ENCODE assay signal across 20 mouse cellular contexts in the genomic region with DNA sequence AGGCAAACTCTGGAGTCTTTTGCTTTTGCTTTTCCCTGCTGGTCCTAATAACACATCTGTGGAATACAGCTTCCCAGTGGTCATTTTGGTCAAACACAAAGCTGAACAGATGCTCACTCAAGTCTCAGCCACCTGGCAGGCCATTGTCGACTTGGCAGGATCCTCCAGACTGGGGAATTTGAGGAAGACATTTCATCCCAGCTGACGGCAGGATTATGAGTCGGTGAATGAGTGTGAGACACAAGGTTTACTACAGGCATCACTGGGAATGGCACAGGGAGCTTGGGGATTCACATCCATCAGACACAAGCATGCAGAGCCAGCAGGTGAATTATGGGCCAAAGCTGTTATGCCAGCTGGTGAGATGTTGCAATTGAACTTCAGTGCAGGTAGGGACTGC.
DNase-seq lines count a peak whose midpoint lies in the region; ATAC-seq lines count a peak whose summit lies in the region.
"Had no signal": no experiment of that assay in that cellular context is flagged by ENCODE, and none has a peak within 500 bp of the region (broad histone marks: within the 10 kb centered on the region; RNA-seq: fewer than 3 reads in every experiment).

No protein-coding gene starts in this region.

- no peaks in the 10 kb centered on the region for H3K36me3 ChIP-seq in hindbrain, embryonic 13.5 days
- H3K36me3 ChIP-seq in hindbrain, embryonic 11.5 days (ENCODE audit: control insufficient read depth, insufficient read depth, low read length), result no peaks in the 10 kb centered on the region
- no peaks in the 10 kb centered on the region for H3K36me3 ChIP-seq in limb, embryonic 11.5 days (ENCODE audit: control insufficient read depth, insufficient read depth, low read length)
- H3K36me3 ChIP-seq in limb, embryonic 10.5 days, result no peaks in the 10 kb centered on the region
- no peaks in the 10 kb centered on the region for H3K36me3 ChIP-seq in neural tube, embryonic 14.5 days (ENCODE audit: control insufficient read depth, insufficient read depth, low read length)
- H3K36me3 ChIP-seq in neural tube, embryonic 15.5 days, result no peaks in the 10 kb centered on the region
- H3K36me3 ChIP-seq: embryonic facial prominence, embryonic 12.5 days; forebrain, embryonic 15.5 days; G1E; heart, embryonic 13.5 days had no signal

- H3K27me3 ChIP-seq in hindbrain, embryonic 13.5 days, result no peaks in the 10 kb centered on the region
- no peaks in the 10 kb centered on the region for H3K27me3 ChIP-seq in hindbrain, embryonic 11.5 days (ENCODE audit: control insufficient read depth, insufficient read depth, low read length)
- no peaks in the 10 kb centered on the region for H3K27me3 ChIP-seq in limb, embryonic 11.5 days (ENCODE audit: control insufficient read depth, insufficient read depth, low read length)
- no peaks in the 10 kb centered on the region for H3K27me3 ChIP-seq in limb, embryonic 10.5 days (ENCODE audit: low read depth, poor library complexity, severe bottlenecking)
- no peaks in the 10 kb centered on the region for H3K27me3 ChIP-seq in neural tube, embryonic 14.5 days (ENCODE audit: control insufficient read depth, insufficient read depth, low read length)
- no peaks in the 10 kb centered on the region for H3K27me3 ChIP-seq in neural tube, embryonic 15.5 days (replicated peaks)
- H3K27me3 ChIP-seq: embryonic facial prominence, embryonic 12.5 days; forebrain, embryonic 15.5 days; heart, embryonic 13.5 days had no signal

- no peak overlapping the region for H3K4me3 ChIP-seq in hindbrain, embryonic 13.5 days
- no peak overlapping the region for H3K4me3 ChIP-seq in hindbrain, embryonic 11.5 days (ENCODE audit: low read depth, low read length)
- no peak overlapping the region for H3K4me3 ChIP-seq in limb, embryonic 11.5 days (ENCODE audit: low read depth, low read length)
- no peak overlapping the region for H3K4me3 ChIP-seq in limb, embryonic 10.5 days
- no peak overlapping the region for H3K4me3 ChIP-seq in neural tube, embryonic 14.5 days (ENCODE audit: low read depth, low read length)
- no peak overlapping the region for H3K4me3 ChIP-seq in neural tube, embryonic 15.5 days (replicated peaks)
- H3K4me3 ChIP-seq: embryonic facial prominence, embryonic 12.5 days; forebrain, embryonic 15.5 days; heart, embryonic 13.5 days had no signal

- ATAC-seq in hindbrain, embryonic 13.5 days (ENCODE audit: low FRiP score), result peak; percentile 57; the same call in 1 of the 2 replicates
- no peak for ATAC-seq in hindbrain, embryonic 11.5 days (ENCODE audit: low FRiP score)
- no peak for ATAC-seq in limb, embryonic 11.5 days (ENCODE audit: insufficient number of reproducible peaks, low FRiP score, low TSS enrichment, low read depth)
- ATAC-seq in neural tube, embryonic 14.5 days (ENCODE audit: low read depth), result peak; percentile 81; the same call in 1 of the 2 replicates
- no peak for ATAC-seq in neural tube, embryonic 15.5 days (ENCODE audit: low FRiP score)
- ATAC-seq: CD4-positive, CD25-positive, alpha-beta regulatory T cell, adult 4 months; forebrain, embryonic 15.5 days; intestine, postnatal 0 days had no signal

- WGBS in hindbrain, embryonic 13.5 days, result 59% methylated on average over 3 of the region's 3 CpGs
- whole genome bisulfite sequencing in hindbrain, embryonic 11.5 days, result 80% methylated on average over 3 of the region's 3 CpGs
- WGBS in limb, embryonic 11.5 days, result 75% methylated on average over 3 of the region's 3 CpGs
- 80% methylated on average over 3 of the region's 3 CpGs for WGBS in limb, embryonic 10.5 days
- 53% methylated on average over 3 of the region's 3 CpGs for WGBS in neural tube, embryonic 14.5 days
- 57% methylated on average over 3 of the region's 3 CpGs for WGBS in neural tube, embryonic 15.5 days

- peak; percentile 69 to 78 for DNase-seq in cerebellum, postnatal 10 days
- DNase-seq in cerebellum, adult 9-11 months, result no peak
- DNase-seq in hindbrain, embryonic 11.5 days (ENCODE audit: low spot score), result no peak
- peak; percentile 8 for DNase-seq in limb, embryonic 11.5 days (ENCODE audit: low spot score)
- no peak for DNase-seq in limb, embryonic 10.5 days (ENCODE audit: low spot score)
- DNase-seq: adrenal gland, adult 8-10 months; B cell, adult 2 months; cerebellum, adult 11-12 months; cerebellum, postnatal 25 days; heart, adult 11 months; heart, postnatal 36 days had no signal

- no peaks in the 10 kb centered on the region for H3K4me1 ChIP-seq in hindbrain, embryonic 13.5 days (replicated peaks)
- H3K4me1 ChIP-seq in hindbrain, embryonic 11.5 days (replicated peaks; ENCODE audit: control insufficient read depth, insufficient read depth, low read length), result no peaks in the 10 kb centered on the region
- H3K4me1 ChIP-seq in limb, embryonic 11.5 days (ENCODE audit: control insufficient read depth, insufficient read depth, low read length), result no peaks in the 10 kb centered on the region
- 0 out of 2 replicates have a peak, but pooled peaks cover 2% of the 10 kb centered on the region for H3K4me1 ChIP-seq in limb, embryonic 10.5 days
- H3K4me1 ChIP-seq in neural tube, embryonic 14.5 days (ENCODE audit: control insufficient read depth, insufficient read depth, low read length), result no peaks in the 10 kb centered on the region
- no peaks in the 10 kb centered on the region for H3K4me1 ChIP-seq in neural tube, embryonic 15.5 days
- H3K4me1 ChIP-seq: embryonic facial prominence, embryonic 12.5 days; forebrain, embryonic 15.5 days; heart, embryonic 13.5 days had no signal

- no peaks in the 10 kb centered on the region for H3K9me3 ChIP-seq in hindbrain, embryonic 13.5 days
- no peaks in the 10 kb centered on the region for H3K9me3 ChIP-seq in hindbrain, embryonic 11.5 days (ENCODE audit: control insufficient read depth, low read length)
- no peaks in the 10 kb centered on the region for H3K9me3 ChIP-seq in limb, embryonic 11.5 days (ENCODE audit: control insufficient read depth, low read length)
- no peaks in the 10 kb centered on the region for H3K9me3 ChIP-seq in limb, embryonic 10.5 days (replicated peaks)
- no peaks in the 10 kb centered on the region for H3K9me3 ChIP-seq in neural tube, embryonic 14.5 days (ENCODE audit: control insufficient read depth, low read length)
- H3K9me3 ChIP-seq in neural tube, embryonic 15.5 days (replicated peaks), result no peaks in the 10 kb centered on the region
- H3K9me3 ChIP-seq: embryonic facial prominence, embryonic 12.5 days; forebrain, embryonic 15.5 days; G1E; heart, embryonic 13.5 days had no signal

- no peak overlapping the region for H3K4me2 ChIP-seq in hindbrain, embryonic 13.5 days
- H3K4me2 ChIP-seq in hindbrain, embryonic 11.5 days (replicated peaks; ENCODE audit: low read depth, low read length), result no peak overlapping the region
- H3K4me2 ChIP-seq in limb, embryonic 11.5 days (ENCODE audit: low read depth, severe bottlenecking), result no peak overlapping the region
- H3K4me2 ChIP-seq in neural tube, embryonic 14.5 days (ENCODE audit: low read depth, low read length), result no peak overlapping the region
- H3K4me2 ChIP-seq in neural tube, embryonic 15.5 days, result no peak overlapping the region
- H3K4me2 ChIP-seq: embryonic facial prominence, embryonic 12.5 days; forebrain, embryonic 15.5 days; heart, embryonic 13.5 days had no signal

- H3K27ac ChIP-seq in hindbrain, embryonic 13.5 days, result no peak overlapping the region
- no peak overlapping the region for H3K27ac ChIP-seq in hindbrain, embryonic 11.5 days (ENCODE audit: low read depth, low read length)
- H3K27ac ChIP-seq in limb, embryonic 11.5 days (replicated peaks; ENCODE audit: low read depth, low read length), result no peak overlapping the region
- H3K27ac ChIP-seq in limb, embryonic 10.5 days, result no peak overlapping the region
- H3K27ac ChIP-seq in neural tube, embryonic 14.5 days (ENCODE audit: low read depth, low read length), result no peak overlapping the region
- H3K27ac ChIP-seq in neural tube, embryonic 15.5 days (replicated peaks), result no peak overlapping the region
- H3K27ac ChIP-seq: embryonic facial prominence, embryonic 12.5 days; forebrain, embryonic 15.5 days; heart, embryonic 13.5 days had no signal

- H3K9ac ChIP-seq in hindbrain, embryonic 13.5 days, result no peak overlapping the region
- no peak overlapping the region for H3K9ac ChIP-seq in hindbrain, embryonic 11.5 days (ENCODE audit: low read depth, low read length)
- no peak overlapping the region for H3K9ac ChIP-seq in limb, embryonic 11.5 days (ENCODE audit: low read length)
- H3K9ac ChIP-seq in neural tube, embryonic 14.5 days (replicated peaks; ENCODE audit: low read depth, low read length), result no peak overlapping the region
- no peak overlapping the region for H3K9ac ChIP-seq in neural tube, embryonic 15.5 days (replicated peaks)
- H3K9ac ChIP-seq: embryonic facial prominence, embryonic 12.5 days; forebrain, embryonic 15.5 days; heart, embryonic 13.5 days had no signal

Comparison
In these comparisons a context has a peak if more than half of its experiments do, and no peak if none do; other contexts are left out.
1. DNase-seq: peak in cerebellum, postnatal 10 days (2 of 2) and limb, embryonic 11.5 days (single experiment); none in cerebellum, adult 9-11 months (single experiment), hindbrain, embryonic 11.5 days (single experiment) and limb, embryonic 10.5 days (single experiment).
2. ATAC-seq: peak in hindbrain, embryonic 13.5 days (single experiment) and neural tube, embryonic 14.5 days (single experiment); none in hindbrain, embryonic 11.5 days (single experiment), limb, embryonic 11.5 days (single experiment) and neural tube, embryonic 15.5 days (single experiment).